8 mouse cellular contexts compared by ENCODE assay signal in the genomic region with DNA sequence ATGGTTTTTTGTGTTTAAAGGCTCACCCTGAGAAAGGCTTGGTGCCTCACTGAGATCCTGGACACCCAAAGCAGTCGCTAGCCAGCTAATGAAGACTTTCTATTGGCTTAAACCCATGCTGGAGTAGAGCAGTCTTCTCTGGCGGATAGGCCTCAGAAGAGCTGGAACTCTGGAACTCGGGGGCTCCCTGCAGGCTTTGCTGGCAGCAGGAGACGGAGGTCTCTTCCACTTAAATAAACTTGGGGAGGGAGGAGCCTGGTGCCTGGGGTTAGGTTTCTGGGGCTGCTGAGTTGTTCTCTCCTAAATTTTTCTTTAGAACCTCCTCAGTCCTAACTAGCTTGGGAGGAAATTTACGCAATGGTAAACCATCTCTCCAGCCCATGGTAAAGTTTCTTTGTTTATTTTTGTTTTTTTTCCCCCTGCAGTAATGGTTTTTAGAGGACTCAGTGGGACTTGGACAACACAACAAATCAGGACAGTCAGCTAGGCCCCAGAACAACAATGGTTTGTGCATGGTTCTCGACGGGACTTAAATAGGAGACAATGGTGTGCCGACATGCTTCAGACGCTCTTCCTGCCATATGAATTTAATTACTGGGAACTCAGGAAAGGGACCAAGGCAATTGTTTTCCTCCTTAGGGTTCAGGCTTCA. TPM values are rescaled to one million over a fixed set of nuclear protein-coding genes. Genes with fewer than 3 reads are reported as not detected.
DNase-seq lines count a peak whose midpoint lies in the region; ATAC-seq and TF ChIP-seq lines count a peak whose summit lies in the region.

No protein-coding gene starts in this region.

- WGBS in hindbrain, embryonic 10.5 days: 27% methylated on average over 9 of the region's 9 CpGs
- 39% methylated on average over 9 of the region's 9 CpGs for WGBS in midbrain, embryonic 13.5 days

- H3K4me1 ChIP-seq in ES-Bruce4 (ENCODE audit: control insufficient read depth, insufficient read depth, low read length): peaks cover 10% of the 10 kb centered on the region
- H3K4me1 ChIP-seq in hindbrain, embryonic 10.5 days (replicated peaks): peaks cover 19% of the 10 kb centered on the region
- H3K4me1 ChIP-seq in midbrain, embryonic 13.5 days (replicated peaks): peaks cover 6% of the 10 kb centered on the region

- no peak for TF ChIP-seq POLR2A in ES-Bruce4 (IDR thresholded peaks at IDR 0.05; ENCODE audit: insufficient read depth, low read length)

- H3K4me2 ChIP-seq in midbrain, embryonic 13.5 days (replicated peaks): no peak overlapping the region

- DNase-seq in heart, adult 11 months: peak; percentile 92
- no peak for DNase-seq in heart, postnatal 10 days
- DNase-seq in hindbrain, embryonic 10.5 days (ENCODE audit: low spot score): peak; percentile 43
- DNase-seq in cerebellum, adult 11-12 months: no peak
- DNase-seq in spleen, postnatal 36 days (ENCODE audit: low spot score in 2 of 2): no peak
- DNase-seq in adipocyte (ENCODE audit: low spot score): no peak

- no peak for TF ChIP-seq CTCF in ES-Bruce4 (IDR thresholded peaks at IDR 0.05; ENCODE audit: low read depth, low read length)

- no peak overlapping the region for H3K4me3 ChIP-seq in ES-Bruce4 (ENCODE audit: low read depth, low read length)
- H3K4me3 ChIP-seq in hindbrain, embryonic 10.5 days: no peak overlapping the region
- H3K4me3 ChIP-seq in midbrain, embryonic 13.5 days (replicated peaks): no peak overlapping the region

- intact Hi-C loops in heart, postnatal 10 days (cut with DNase I): no loop called here

- ATAC-seq in midbrain, embryonic 13.5 days: no peak

- H3K36me3 ChIP-seq in ES-Bruce4 (ENCODE audit: control insufficient read depth, insufficient read depth, low read length, poor library complexity, severe bottlenecking): no peaks in the 10 kb centered on the region
- H3K36me3 ChIP-seq in hindbrain, embryonic 10.5 days: no peaks in the 10 kb centered on the region
- H3K36me3 ChIP-seq in midbrain, embryonic 13.5 days: no peaks in the 10 kb centered on the region

- H3K9ac ChIP-seq in ES-Bruce4 (ENCODE audit: low read depth, poor library complexity, severe bottlenecking): peak overlapping the region; percentile 85
- no peak overlapping the region for H3K9ac ChIP-seq in midbrain, embryonic 13.5 days (replicated peaks)

- no peaks in the 10 kb centered on the region for H3K27me3 ChIP-seq in ES-Bruce4 (ENCODE audit: control insufficient read depth, insufficient read depth, low read length, poor library complexity, severe bottlenecking)
- no peaks in the 10 kb centered on the region for H3K27me3 ChIP-seq in hindbrain, embryonic 10.5 days (ENCODE audit: insufficient read depth, poor library complexity, severe bottlenecking)
- no peaks in the 10 kb centered on the region for H3K27me3 ChIP-seq in midbrain, embryonic 13.5 days

- TF ChIP-seq EP300 in ES-Bruce4 (IDR thresholded peaks at IDR 0.05; ENCODE audit: insufficient read depth, low read depth, low read length): no peak

- peak overlapping the region; percentile 97 for H3K27ac ChIP-seq in ES-Bruce4 (ENCODE audit: insufficient read depth, low read length)
- peak overlapping the region; percentile 91 for H3K27ac ChIP-seq in hindbrain, embryonic 10.5 days
- peak overlapping the region; percentile 74 for H3K27ac ChIP-seq in midbrain, embryonic 13.5 days

- H3K9me3 ChIP-seq in ES-Bruce4 (replicated peaks; ENCODE audit: control insufficient read depth, insufficient read depth, low read length, poor library complexity, severe bottlenecking): no peaks in the 10 kb centered on the region
- H3K9me3 ChIP-seq in hindbrain, embryonic 10.5 days: peaks cover 5% of the 10 kb centered on the region; the same call in 1 of the 2 replicates
- H3K9me3 ChIP-seq in midbrain, embryonic 13.5 days: peaks cover 5% of the 10 kb centered on the region; the same call in 1 of the 2 replicates

RNA-seq across cellular contexts. Expression of a gene that starts 38.2 kb away (rescaled TPM):
- not detected for total RNA-seq in heart, postnatal 10 days (2021)
- polyA plus RNA-seq in ES-Bruce4 (2011; ENCODE audit: insufficient read depth, insufficient read length, low read depth, missing spikeins): not detected in 2 replicates
- not detected in 2 replicates for polyA plus RNA-seq in hindbrain, embryonic 10.5 days (2016; fragmentation: Nextera tagmentation; extraction: Ambion mirVana)
- not detected in 2 replicates for polyA plus RNA-seq in midbrain, embryonic 13.5 days (2015; fragmentation: Nextera tagmentation; extraction: Ambion mirVana)

RNA-seq across cellular contexts. Expression of a gene that starts 38.3 kb away (rescaled TPM):
- not detected for total RNA-seq in heart, postnatal 10 days (2021)
- not detected in 2 replicates for polyA plus RNA-seq in ES-Bruce4 (2011; ENCODE audit: insufficient read depth, insufficient read length, low read depth, missing spikeins)
- 0.12 TPM in 1 of 2 replicates, not detected in the other for polyA plus RNA-seq in hindbrain, embryonic 10.5 days (2016; fragmentation: Nextera tagmentation; extraction: Ambion mirVana)
- 0.22 TPM in 1 of 2 replicates, not detected in the other for polyA plus RNA-seq in midbrain, embryonic 13.5 days (2015; fragmentation: Nextera tagmentation; extraction: Ambion mirVana)

Comparison
In these comparisons a context has a peak if more than half of its experiments do, and no peak if none do; other contexts are left out.
1. DNase-seq: peak in heart, adult 11 months (single experiment) and hindbrain, embryonic 10.5 days (single experiment); none in heart, postnatal 10 days (0 of 2), cerebellum, adult 11-12 months (single experiment), spleen, postnatal 36 days (0 of 2) and adipocyte (single experiment).
2. Peak in every context shown above with its lines, with median percentiles within 50 percentile points of each other: H3K27ac ChIP-seq.